Comparison of ENCODE assay signal across 11 mouse cellular contexts in genomic region chr4:34391499-34391898, GRCm38 (mm10).
DNase-seq lines count a peak whose midpoint lies in the region; ATAC-seq and TF ChIP-seq lines count a peak whose summit lies in the region.
"Had no signal": no experiment of that assay in that cellular context is flagged by ENCODE, and none has a peak within 500 bp of the region (broad histone marks: within the 10 kb centered on the region; RNA-seq: fewer than 3 reads in every experiment).

No protein-coding gene starts in this region.

- no peaks in the 10 kb centered on the region for H3K36me3 ChIP-seq in forebrain, postnatal 0 days (ENCODE audit: insufficient read depth)
- no peaks in the 10 kb centered on the region for H3K36me3 ChIP-seq in forebrain, embryonic 15.5 days
- H3K36me3 ChIP-seq in midbrain, postnatal 0 days (ENCODE audit: insufficient read depth, low read length), result no peaks in the 10 kb centered on the region
- H3K36me3 ChIP-seq in midbrain, embryonic 15.5 days (replicated peaks), result no peaks in the 10 kb centered on the region
- H3K36me3 ChIP-seq: embryonic facial prominence, embryonic 12.5 days; heart, embryonic 15.5 days had no signal

- no peak overlapping the region for H3K9ac ChIP-seq in forebrain, postnatal 0 days
- H3K9ac ChIP-seq in forebrain, embryonic 15.5 days (replicated peaks), result no peak overlapping the region
- H3K9ac ChIP-seq in midbrain, postnatal 0 days (replicated peaks; ENCODE audit: low read length, poor library complexity, severe bottlenecking), result no peak overlapping the region
- no peak overlapping the region for H3K9ac ChIP-seq in midbrain, embryonic 15.5 days
- H3K9ac ChIP-seq: embryonic facial prominence, embryonic 12.5 days; heart, embryonic 15.5 days had no signal

- H3K4me2 ChIP-seq in forebrain, postnatal 0 days (ENCODE audit: low read depth), result no peak overlapping the region
- no peak overlapping the region for H3K4me2 ChIP-seq in forebrain, embryonic 15.5 days (replicated peaks)
- no peak overlapping the region for H3K4me2 ChIP-seq in midbrain, postnatal 0 days (ENCODE audit: low read depth, low read length, poor library complexity, severe bottlenecking)
- no peak overlapping the region for H3K4me2 ChIP-seq in midbrain, embryonic 15.5 days
- H3K4me2 ChIP-seq: embryonic facial prominence, embryonic 12.5 days; heart, embryonic 15.5 days had no signal

- no peak for ATAC-seq in forebrain, postnatal 0 days
- no peak for ATAC-seq in forebrain, embryonic 15.5 days (replicated peaks)
- no peak for ATAC-seq in midbrain, postnatal 0 days (ENCODE audit: low FRiP score)
- no peak for ATAC-seq in midbrain, embryonic 15.5 days (replicated peaks)

- TF ChIP-seq CTCF in forebrain, postnatal 0 days (IDR thresholded peaks at IDR 0.05; ENCODE audit: low read depth), result peak; percentile 54
- TF ChIP-seq CTCF in midbrain, postnatal 0 days (IDR thresholded peaks at IDR 0.05), result peak; percentile 62

- H3K27ac ChIP-seq in forebrain, postnatal 0 days (ENCODE audit: low read depth, low read length), result no peak overlapping the region
- no peak overlapping the region for H3K27ac ChIP-seq in forebrain, embryonic 15.5 days (replicated peaks)
- no peak overlapping the region for H3K27ac ChIP-seq in midbrain, postnatal 0 days (ENCODE audit: low read depth, low read length)
- no peak overlapping the region for H3K27ac ChIP-seq in midbrain, embryonic 15.5 days
- H3K27ac ChIP-seq: embryonic facial prominence, embryonic 12.5 days; heart, embryonic 15.5 days; macrophage had no signal

- 89% methylated on average over 5 of the region's 5 CpGs for WGBS in forebrain, postnatal 0 days
- WGBS in forebrain, embryonic 15.5 days, result 93% methylated on average over 5 of the region's 5 CpGs
- WGBS in midbrain, postnatal 0 days, result 91% methylated on average over 5 of the region's 5 CpGs
- 95% methylated on average over 5 of the region's 5 CpGs for WGBS in midbrain, embryonic 15.5 days

- H3K4me1 ChIP-seq in forebrain, postnatal 0 days (ENCODE audit: insufficient read depth), result no peaks in the 10 kb centered on the region
- H3K4me1 ChIP-seq in forebrain, embryonic 15.5 days, result no peaks in the 10 kb centered on the region
- no peaks in the 10 kb centered on the region for H3K4me1 ChIP-seq in midbrain, postnatal 0 days (ENCODE audit: insufficient read depth, low read length)
- H3K4me1 ChIP-seq in midbrain, embryonic 15.5 days, result 0 out of 2 replicates have a peak, but pooled peaks cover 2% of the 10 kb centered on the region
- H3K4me1 ChIP-seq: embryonic facial prominence, embryonic 12.5 days; heart, embryonic 15.5 days had no signal

- no peaks in the 10 kb centered on the region for H3K27me3 ChIP-seq in forebrain, postnatal 0 days (ENCODE audit: insufficient read depth, low read length)
- no peaks in the 10 kb centered on the region for H3K27me3 ChIP-seq in forebrain, embryonic 15.5 days
- H3K27me3 ChIP-seq in midbrain, postnatal 0 days (ENCODE audit: insufficient read depth, low read length), result no peaks in the 10 kb centered on the region
- no peaks in the 10 kb centered on the region for H3K27me3 ChIP-seq in midbrain, embryonic 15.5 days (replicated peaks)
- H3K27me3 ChIP-seq: embryonic facial prominence, embryonic 12.5 days; heart, embryonic 15.5 days had no signal

- H3K4me3 ChIP-seq in forebrain, postnatal 0 days (ENCODE audit: low read depth, low read length), result no peak overlapping the region
- no peak overlapping the region for H3K4me3 ChIP-seq in forebrain, embryonic 15.5 days
- no peak overlapping the region for H3K4me3 ChIP-seq in midbrain, postnatal 0 days (ENCODE audit: low read depth, low read length)
- H3K4me3 ChIP-seq in midbrain, embryonic 15.5 days, result no peak overlapping the region
- H3K4me3 ChIP-seq: embryonic facial prominence, embryonic 12.5 days; heart, embryonic 15.5 days had no signal

- no peaks in the 10 kb centered on the region for H3K9me3 ChIP-seq in forebrain, postnatal 0 days (ENCODE audit: low read length)
- H3K9me3 ChIP-seq in forebrain, embryonic 15.5 days, result no peaks in the 10 kb centered on the region
- no peaks in the 10 kb centered on the region for H3K9me3 ChIP-seq in midbrain, postnatal 0 days (ENCODE audit: low read length)
- no peaks in the 10 kb centered on the region for H3K9me3 ChIP-seq in midbrain, embryonic 15.5 days
- H3K9me3 ChIP-seq: heart, embryonic 15.5 days had no signal

- DNase-seq in forebrain, postnatal 0 days, result peak; percentile 30
- peak; percentile 27 for DNase-seq in midbrain, postnatal 0 days (ENCODE audit: low spot score)
- DNase-seq in R1 (ENCODE audit: low read depth, low spot score), result peak; percentile 61
- DNase-seq in mesoderm, embryonic 11.5 days (ENCODE audit: low read depth, low spot score), result peak; percentile 34
- no peak for DNase-seq in natural killer cell, adult 2 months (ENCODE audit: low spot score in 2 of 2)
- DNase-seq in cerebellum, adult 9-10 months, result no peak

Comparison
In these comparisons a context has a peak if more than half of its experiments do, and no peak if none do; other contexts are left out.
1. DNase-seq: peak in forebrain, postnatal 0 days (single experiment), midbrain, postnatal 0 days (single experiment), R1 (single experiment) and mesoderm, embryonic 11.5 days (single experiment); none in natural killer cell, adult 2 months (0 of 2) and cerebellum, adult 9-10 months (single experiment).